Mouse (Mus musculus): Measurements from ENCODE around the gene Car6. TPM values are rescaled to one million over a fixed set of nuclear protein-coding genes. Genes with fewer than 3 reads are reported as not detected.

Gene Car6
- total RNA-seq, 2 experiments from 2014 or later = not detected

DNA sequence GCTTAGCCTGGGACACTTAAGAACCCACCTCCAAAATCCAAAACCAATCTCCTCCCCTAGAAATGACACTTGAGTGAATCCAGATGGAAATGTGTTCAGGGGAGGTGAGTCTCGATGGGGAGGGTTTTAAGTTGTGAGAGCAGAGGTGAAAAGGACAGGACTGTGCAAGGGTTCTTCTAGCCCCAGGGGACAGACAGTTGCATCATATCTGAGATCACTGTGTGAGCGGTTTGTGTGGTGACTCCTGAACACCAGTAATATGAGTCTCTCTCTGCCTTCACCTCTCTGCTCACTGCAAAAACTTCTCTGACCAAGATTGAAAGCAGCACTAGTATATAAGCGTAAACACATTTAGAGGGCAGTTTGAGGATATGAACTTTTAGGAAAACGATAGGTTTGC lies 54.8 kb downstream of the Car6 start:
- ATAC-seq (replicated peaks; ENCODE audit: low FRiP score, low TSS enrichment, poor library complexity, severe bottlenecking) = no peak

DNA sequence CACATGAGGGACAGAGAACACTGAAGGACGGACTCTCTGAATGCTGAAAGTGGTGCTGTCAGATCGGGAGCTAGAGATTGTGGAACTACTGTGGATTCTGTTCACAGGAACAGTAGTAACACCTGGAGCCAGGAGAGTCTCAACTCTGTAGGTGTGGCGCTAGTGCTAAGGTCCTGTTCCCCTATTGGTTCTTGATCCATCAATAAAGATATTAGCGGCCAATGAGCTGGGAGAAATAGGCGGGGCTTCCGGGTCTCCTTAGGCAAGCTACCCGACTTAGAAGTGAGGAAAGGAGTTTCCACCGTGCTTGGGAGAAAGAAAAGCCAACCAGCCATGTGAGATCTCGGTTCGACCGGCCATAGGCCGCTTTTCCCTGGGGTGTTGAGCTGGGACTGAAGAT lies 56.9 kb downstream of the Car6 start:
- no peak for ATAC-seq (replicated peaks; ENCODE audit: low FRiP score, low TSS enrichment, poor library complexity, severe bottlenecking)

DNA sequence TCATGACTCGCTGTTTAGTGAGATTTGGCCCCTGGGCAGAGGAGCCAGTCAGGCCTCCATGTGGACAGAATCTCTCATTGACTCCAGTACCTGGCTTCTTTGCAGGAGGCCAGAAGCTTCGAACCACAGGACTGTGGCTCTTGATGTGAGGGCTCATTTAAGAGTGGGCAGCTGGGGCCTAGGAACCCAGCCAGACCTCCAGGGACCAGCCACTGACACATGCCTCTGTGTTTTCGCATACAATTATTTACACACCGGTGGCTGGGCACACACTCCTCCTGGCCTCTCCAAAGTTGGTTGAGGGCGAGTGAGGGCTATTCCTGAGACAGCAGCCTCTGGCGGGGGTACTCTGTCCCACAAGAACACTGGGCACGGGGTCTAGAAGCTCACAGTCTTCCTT lies 60.8 kb downstream of the Car6 start:
- ATAC-seq (replicated peaks; ENCODE audit: low FRiP score, low TSS enrichment, poor library complexity, severe bottlenecking) = no peak

DNA sequence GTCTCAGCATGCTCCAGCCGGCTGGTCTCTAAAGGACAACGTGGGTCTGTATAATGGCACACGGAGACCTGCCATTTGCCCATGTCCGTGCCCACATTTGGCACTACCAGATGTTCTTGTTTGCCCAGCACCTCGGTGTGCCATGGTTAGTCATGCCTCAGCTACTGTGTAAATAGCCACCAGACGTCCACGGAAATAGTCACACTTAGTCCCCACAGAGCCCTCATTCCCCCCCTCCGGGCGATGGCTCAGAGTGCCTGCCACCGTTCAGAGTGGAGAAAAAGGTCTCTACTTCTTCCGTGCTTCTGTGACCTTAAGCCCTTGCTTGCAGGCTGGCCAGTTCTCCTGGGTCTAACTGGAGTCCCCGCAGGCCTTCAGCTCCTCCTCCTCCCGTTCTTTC lies 62.0 kb downstream of the Car6 start:
- ATAC-seq (replicated peaks; ENCODE audit: low FRiP score, low TSS enrichment, poor library complexity, severe bottlenecking) = no peak

DNA sequence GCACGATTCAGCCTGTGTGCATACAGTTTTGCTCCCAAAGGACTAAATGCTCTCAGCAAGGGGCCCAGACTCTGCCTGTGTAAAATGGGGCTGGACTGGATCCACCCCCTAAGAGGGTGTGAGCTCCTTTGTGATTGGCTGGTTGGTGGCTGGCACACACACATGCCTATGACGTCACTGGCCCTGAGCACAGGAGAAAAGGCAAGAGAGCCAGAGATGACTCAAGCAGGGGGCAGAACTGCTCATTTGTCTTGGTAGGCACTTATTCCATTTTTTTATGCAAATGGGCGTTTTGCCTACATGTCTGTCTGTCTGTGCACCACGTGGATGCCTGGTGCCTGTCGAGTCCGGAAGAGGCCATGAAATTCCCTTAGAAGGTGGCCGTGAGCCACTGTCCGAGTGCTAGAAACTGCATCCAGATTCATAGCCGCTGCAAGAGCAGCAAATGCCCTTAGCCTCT lies 63.0 kb downstream of the Car6 start:
- ATAC-seq (replicated peaks; ENCODE audit: low FRiP score, low TSS enrichment, poor library complexity, severe bottlenecking) = peak; percentile 91

DNA sequence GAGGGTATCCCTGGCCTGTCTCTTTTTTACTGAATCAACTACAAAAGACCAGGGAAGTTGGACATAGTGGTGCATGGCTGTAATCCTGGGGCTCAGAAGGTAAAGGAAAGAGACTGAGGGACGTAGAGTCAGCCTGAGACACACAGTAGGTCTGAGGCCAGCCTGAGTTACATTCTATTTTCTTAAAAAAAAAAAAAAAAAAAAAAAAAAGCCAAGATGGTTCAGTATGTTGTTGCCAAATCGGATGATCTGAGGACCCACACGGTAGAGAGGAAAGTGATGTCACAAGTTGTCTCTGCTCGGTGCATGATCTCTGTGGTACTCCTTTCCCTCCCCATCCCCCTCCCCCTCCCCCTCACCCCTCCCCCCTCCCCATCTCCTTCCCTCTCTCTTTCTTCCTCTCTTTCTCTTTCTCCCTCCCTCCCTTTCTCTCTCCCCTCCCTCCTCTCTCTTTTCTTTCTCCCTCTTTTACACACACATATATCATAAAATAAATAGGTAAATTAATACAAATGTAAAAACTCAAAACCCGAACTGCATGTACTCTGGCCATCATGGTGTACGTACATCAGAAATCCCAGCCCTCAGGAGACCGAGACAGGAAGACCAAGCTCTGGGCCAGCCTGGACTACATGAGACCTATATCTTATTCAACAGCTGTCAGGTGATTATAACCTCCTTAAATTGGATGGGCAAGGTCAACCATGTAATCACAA lies 63.6 kb downstream of the Car6 start:
- ATAC-seq (replicated peaks; ENCODE audit: low FRiP score, low TSS enrichment, poor library complexity, severe bottlenecking) = no peak

Other genes with a start within 250 kb of the Car6 start
- gene Spsb1, start 246.3 kb downstream of the Car6 start, total RNA-seq (2014; fragmentation: Nextera tagmentation) = 0.35 TPM in 1 of 2 replicates, not detected in the other
- gene Spsb1, start 246.3 kb downstream of the Car6 start, total RNA-seq (2017) = not detected in 2 replicates
- 12.9 and 16.8 TPM in 2 replicates for gene H6pd, start 192.3 kb downstream of the Car6 start, total RNA-seq (2014; fragmentation: Nextera tagmentation)
- gene H6pd, start 192.3 kb downstream of the Car6 start, total RNA-seq (2017) = 9.8 and 11.9 TPM in 2 replicates
- 0.33 and 1.0 TPM in 2 replicates for gene Gpr157, start 114.0 kb downstream of the Car6 start, total RNA-seq (2014; fragmentation: Nextera tagmentation)
- 0.33 and 0.99 TPM in 2 replicates for gene Gpr157, start 114.0 kb downstream of the Car6 start, total RNA-seq (2017)
- not detected in 2 replicates for gene Slc2a5, start 82.0 kb downstream of the Car6 start, total RNA-seq (2014; fragmentation: Nextera tagmentation)
- not detected in 2 replicates for gene Slc2a5, start 82.0 kb downstream of the Car6 start, total RNA-seq (2017)
- not detected in 2 replicates for gene Slc2a7, start 52.4 kb downstream of the Car6 start, total RNA-seq (2014; fragmentation: Nextera tagmentation)
- gene Slc2a7, start 52.4 kb downstream of the Car6 start, total RNA-seq (2017) = not detected in 2 replicates
- gene Eno1, start 35.4 kb upstream of the Car6 start, total RNA-seq (2014; fragmentation: Nextera tagmentation) = 203 and 216 TPM in 2 replicates
- gene Eno1, start 35.4 kb upstream of the Car6 start, total RNA-seq (2017) = 136 and 155 TPM in 2 replicates
- gene Rere, start 80.3 kb upstream of the Car6 start, total RNA-seq (2014; fragmentation: Nextera tagmentation) = 36.1 and 47.6 TPM in 2 replicates
- 7.7 and 17.1 TPM in 2 replicates for gene Rere, start 80.3 kb upstream of the Car6 start, total RNA-seq (2017)